Mouse (Mus musculus) lung, postnatal 0 days (tissue): ENCODE data around the gene Ssh1.

Experiments used
- CTCF ChIP-seq: IDR thresholded peaks from 2 replicates; pipeline ENCODE4 v1.5.1; 2016; ENCODE audit warnings: antibody characterized with exemption, mild to moderate bottlenecking
- EP300 ChIP-seq: IDR thresholded peaks from 2 replicates; pipeline ENCODE4 v1.6.1; 2016; ENCODE audit warnings: antibody characterized with exemption, mild to moderate bottlenecking, control low read depth

DNA sequence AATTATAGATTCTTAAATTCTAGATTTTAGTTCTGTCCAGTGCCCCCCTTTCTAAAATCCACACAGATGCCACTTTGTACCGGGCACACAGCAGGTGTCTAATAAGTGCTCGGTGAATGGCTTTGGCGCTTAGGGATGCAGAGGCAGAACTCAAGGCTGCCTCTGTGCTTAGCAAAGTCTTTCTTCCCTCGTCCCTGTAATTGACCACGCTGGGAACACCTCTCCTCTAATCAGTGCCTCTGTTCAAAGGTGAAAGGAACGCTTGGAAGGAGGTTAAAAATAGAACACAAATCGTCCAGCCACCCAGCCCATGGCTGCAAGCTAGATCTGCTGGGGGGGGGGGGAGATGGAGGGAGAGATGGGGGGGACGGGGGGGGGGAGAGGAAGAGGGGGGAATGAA is 46.8 kb upstream of the Ssh1 start:
- TF ChIP-seq CTCF (no peak), EP300 (no peak)
